ENCODE assay signal across 8 mouse cellular contexts in genomic region chr1:179668836-179669537, GRCm38 (mm10). TPM values are rescaled to one million over a fixed set of nuclear protein-coding genes. Genes with fewer than 3 reads are reported as not detected.
DNase-seq lines count a peak whose midpoint lies in the region; ATAC-seq and TF ChIP-seq lines count a peak whose summit lies in the region.

No protein-coding gene starts in this region.

- no peaks in the 10 kb centered on the region for H3K9me3 ChIP-seq in lung, postnatal 0 days (ENCODE audit: low read length)
- no peaks in the 10 kb centered on the region for H3K9me3 ChIP-seq in stomach, postnatal 0 days (ENCODE audit: control insufficient read depth, low read length)

- intact Hi-C loops in heart, postnatal 10 days (cut with DNase I) = no loop called here

- CTCF ChIA-PET in Patski (lab: Charles Lee) = interaction anchor here (0.9 to 2.1 kb wide), 5 partner anchors 10 to 176 kb away, joined by 3 to 10 read pairs (median 3); no protein-coding TSS in a partner anchor

- TF ChIP-seq POLR2A in kidney, adult 2 months (IDR thresholded peaks at IDR 0.05; ENCODE audit: low read depth, low read length) = no peak

- no peaks in the 10 kb centered on the region for H3K36me3 ChIP-seq in kidney, adult 2 months (ENCODE audit: control insufficient read depth, insufficient read depth, low read length)
- no peaks in the 10 kb centered on the region for H3K36me3 ChIP-seq in lung, postnatal 0 days (ENCODE audit: insufficient read depth, low read length)
- H3K36me3 ChIP-seq in stomach, postnatal 0 days (ENCODE audit: control insufficient read depth, insufficient read depth, low read length) = no peaks in the 10 kb centered on the region

- peak overlapping the region; percentile 89 for H3K4me2 ChIP-seq in lung, postnatal 0 days (replicated peaks; ENCODE audit: low read depth, low read length)
- peak overlapping the region; percentile 95 for H3K4me2 ChIP-seq in stomach, postnatal 0 days (replicated peaks; ENCODE audit: low read depth)

- no peak for TF ChIP-seq EP300 in lung, postnatal 0 days (IDR thresholded peaks at IDR 0.05)
- no peak for TF ChIP-seq EP300 in stomach, postnatal 0 days (optimal IDR thresholded peaks at IDR 0.05)

- H3K4me1 ChIP-seq in kidney, adult 2 months (ENCODE audit: control insufficient read depth, insufficient read depth, low read length) = no peaks in the 10 kb centered on the region; the same call in 1 of the 2 replicates
- H3K4me1 ChIP-seq in lung, postnatal 0 days (ENCODE audit: insufficient read depth, low read depth, low read length) = no peaks in the 10 kb centered on the region
- no peaks in the 10 kb centered on the region for H3K4me1 ChIP-seq in stomach, postnatal 0 days (replicated peaks; ENCODE audit: control insufficient read depth, insufficient read depth)

- TF ChIP-seq CTCF in kidney, adult 2 months (conservative IDR thresholded peaks at IDR 0.05; ENCODE audit: insufficient read depth, insufficient read length, low read depth, low read length) = no peak
- peak; percentile 44 for TF ChIP-seq CTCF in Patski (IDR thresholded peaks at IDR 0.05)
- peak; percentile 23; the same call in 1 of the 2 replicates for TF ChIP-seq CTCF in lung, postnatal 0 days (IDR thresholded peaks at IDR 0.05)
- TF ChIP-seq CTCF in stomach, postnatal 0 days (IDR thresholded peaks at IDR 0.05; ENCODE audit: low read depth) = peak; percentile 46

- in situ Hi-C loops in Patski (cut with MboI; ENCODE audit: low pct_unique_long_range_greater_than_20kb) = no loop called here

- H3K4me3 ChIP-seq in kidney, adult 2 months (ENCODE audit: insufficient read depth, low read depth, low read length) = peak overlapping the region; percentile 74
- H3K4me3 ChIP-seq in lung, postnatal 0 days (ENCODE audit: low read depth, low read length) = peak overlapping the region; percentile 84
- peak overlapping the region; percentile 84 for H3K4me3 ChIP-seq in stomach, postnatal 0 days (ENCODE audit: low read depth, low read length)

- POLR2A ChIA-PET in Patski (lab: Charles Lee) = no interaction called here

- H3K9ac ChIP-seq in lung, postnatal 0 days (replicated peaks; ENCODE audit: low read depth) = peak overlapping the region; percentile 79
- H3K9ac ChIP-seq in stomach, postnatal 0 days (ENCODE audit: low read length) = peak overlapping the region; percentile 80

- H3K27ac ChIP-seq in kidney, adult 2 months (ENCODE audit: insufficient read depth, low read depth, low read length) = no peak overlapping the region
- peak overlapping the region; percentile 73; the same call in 1 of the 2 replicates for H3K27ac ChIP-seq in lung, postnatal 0 days (ENCODE audit: low read length)
- peak overlapping the region; percentile 80 for H3K27ac ChIP-seq in stomach, postnatal 0 days (replicated peaks)

- ATAC-seq in Patski = peak; percentile 10
- ATAC-seq in lung, postnatal 0 days = no peak
- ATAC-seq in stomach, postnatal 0 days (ENCODE audit: low FRiP score, low TSS enrichment) = no peak

- no peaks in the 10 kb centered on the region for H3K27me3 ChIP-seq in kidney, adult 2 months (replicated peaks; ENCODE audit: control insufficient read depth, insufficient read depth, low read length)
- H3K27me3 ChIP-seq in Patski = no peaks in the 10 kb centered on the region
- no peaks in the 10 kb centered on the region for H3K27me3 ChIP-seq in lung, postnatal 0 days (replicated peaks; ENCODE audit: insufficient read depth, low read length)
- H3K27me3 ChIP-seq in stomach, postnatal 0 days (ENCODE audit: control insufficient read depth, insufficient read depth, low read length) = no peaks in the 10 kb centered on the region

- WGBS in kidney, adult 2 months = 21% methylated on average over 12 of the region's 12 CpGs
- WGBS in lung, postnatal 0 days = 12% methylated on average over 12 of the region's 12 CpGs
- WGBS in stomach, postnatal 0 days = 14% methylated on average over 12 of the region's 12 CpGs

- DNase-seq in kidney, adult 2 months = no peak
- no peak for DNase-seq in kidney, adult 8-10 months
- no peak for DNase-seq in Patski (ENCODE audit: low read depth, low spot score)
- peak; percentile 36 to 42 for DNase-seq in heart, postnatal 10 days
- DNase-seq in lung, postnatal 0 days (ENCODE audit: low spot score) = peak; percentile 55
- peak; percentile 19 for DNase-seq in stomach, postnatal 0 days (ENCODE audit: low spot score)
- no peak for DNase-seq in left cerebral cortex, adult 11 months (ENCODE audit: low spot score)
- DNase-seq in ovary, adult 18-20 months (ENCODE audit: low spot score) = no peak

RNA-seq across cellular contexts. Expression of gene Sccpdh, which starts 1.0 kb away (rescaled TPM):
- polyA plus RNA-seq in kidney, adult 2 months (2012; rRNA removed) = 11.4 and 14.2 TPM in 2 replicates
- polyA plus RNA-seq in Patski (2021) = 67.5 TPM
- total RNA-seq in heart, postnatal 10 days (2021) = 10 to 100 TPM; 68.9 to 70.8 TPM
- 52.8 and 54.1 TPM in 2 replicates for polyA plus RNA-seq in lung, postnatal 0 days (2015; fragmentation: Nextera tagmentation; extraction: Ambion mirVana)
- polyA plus RNA-seq in stomach, postnatal 0 days (2015; fragmentation: Nextera tagmentation; extraction: Ambion mirVana) = 39.0 and 41.3 TPM in 2 replicates

Comparison
In these comparisons a context has a peak if more than half of its experiments do, and no peak if none do; other contexts are left out.
1. DNase-seq: peak in heart, postnatal 10 days (2 of 2), lung, postnatal 0 days (single experiment) and stomach, postnatal 0 days (single experiment); none in kidney, adult 2 months (single experiment), kidney, adult 8-10 months (0 of 2), Patski (single experiment), left cerebral cortex, adult 11 months (single experiment) and ovary, adult 18-20 months (single experiment).
2. Peak in every context shown above with its lines, with median percentiles within 50 percentile points of each other: H3K4me3 ChIP-seq.